Mouse (Mus musculus) layer of hippocampus, adult 9-10 months (tissue): ENCODE data around the gene Pdrg1.
A peak's percentile ranks its signal among the peaks of the same experiment; 100 is the strongest.

Experiments used
- DNase-seq: peaks from one replicate; pipeline ENCODE4 v3.0.0; 2022; ENCODE audit warnings: low spot score

Gene Pdrg1

DNA sequence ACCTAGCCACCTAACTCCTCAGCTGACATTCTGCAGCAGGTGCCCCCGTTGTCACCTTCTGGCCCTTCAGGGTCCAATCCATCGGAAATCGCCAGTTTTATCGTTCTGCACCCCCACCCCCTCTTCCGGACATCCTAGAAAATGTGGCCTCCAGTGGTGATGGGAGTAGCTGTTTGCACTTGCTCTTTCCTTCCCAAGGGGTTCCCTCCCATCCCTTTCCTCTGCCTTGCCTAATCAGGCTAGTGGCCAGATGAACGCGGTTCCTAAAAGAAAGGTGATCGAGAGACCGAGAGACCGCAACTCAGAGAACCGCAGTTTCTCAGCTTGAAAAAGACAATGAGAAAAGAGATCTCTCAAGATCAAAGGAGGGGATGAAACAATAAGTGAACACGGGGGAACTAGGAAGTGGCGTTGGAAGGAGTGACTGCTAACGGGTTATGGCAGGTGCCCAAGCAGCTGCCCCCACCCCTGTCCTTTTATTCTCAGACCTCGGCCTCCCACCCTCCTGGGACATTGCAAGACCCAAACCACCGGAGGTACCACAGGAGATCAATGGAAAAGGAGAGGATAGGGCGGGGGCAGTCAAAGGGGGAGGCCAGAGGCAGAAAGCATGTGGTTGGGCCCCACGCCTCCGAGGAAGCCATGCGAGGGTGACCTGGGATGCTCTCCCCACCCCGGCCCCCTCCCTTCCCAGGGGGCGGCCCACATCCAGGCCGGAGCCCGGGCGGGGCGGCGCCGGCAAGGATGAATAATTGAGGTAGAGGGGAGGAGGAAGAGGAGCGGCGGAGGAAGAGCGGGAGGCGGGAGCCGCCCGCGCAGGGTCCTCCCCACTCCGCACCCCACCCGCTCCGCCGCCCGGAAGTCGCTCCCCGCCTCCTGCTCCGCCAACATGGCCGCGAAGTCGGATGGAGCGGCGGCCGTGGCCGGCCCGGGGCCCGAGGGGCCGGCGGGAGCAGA is 16.2 kb upstream of the Pdrg1 start, which contains the start of gene Xkr7:
TSS of gene Xkr7 (plus strand) at position 727 of the 957 bp plus-strand sequence.
- DNase-seq: no peak

DNA sequence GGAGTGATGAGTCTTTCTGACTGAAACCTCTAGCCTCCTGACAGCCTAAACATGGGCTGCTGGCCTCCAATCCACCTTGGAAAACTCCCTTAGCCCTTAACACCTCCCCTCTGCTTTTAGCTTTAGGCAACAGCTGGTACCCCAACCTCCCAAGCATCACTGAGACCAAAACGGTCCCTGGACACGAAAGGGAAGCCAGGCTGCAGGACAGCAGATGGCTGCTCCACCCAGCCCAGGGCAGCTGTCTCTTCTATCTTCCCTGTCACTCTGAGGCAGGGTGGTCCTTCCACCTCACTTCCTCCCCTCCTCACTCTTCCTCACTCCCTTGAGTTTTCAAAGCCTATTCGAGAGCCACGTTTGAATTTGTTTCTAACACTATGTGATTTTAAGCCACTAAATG is 15.2 kb upstream of the Pdrg1 start:
- no peak for DNase-seq

GRCm38 (mm10) chr2:153027501-153027900 is 12.3 kb upstream of the Pdrg1 start:
- DNase-seq: no peak

DNA sequence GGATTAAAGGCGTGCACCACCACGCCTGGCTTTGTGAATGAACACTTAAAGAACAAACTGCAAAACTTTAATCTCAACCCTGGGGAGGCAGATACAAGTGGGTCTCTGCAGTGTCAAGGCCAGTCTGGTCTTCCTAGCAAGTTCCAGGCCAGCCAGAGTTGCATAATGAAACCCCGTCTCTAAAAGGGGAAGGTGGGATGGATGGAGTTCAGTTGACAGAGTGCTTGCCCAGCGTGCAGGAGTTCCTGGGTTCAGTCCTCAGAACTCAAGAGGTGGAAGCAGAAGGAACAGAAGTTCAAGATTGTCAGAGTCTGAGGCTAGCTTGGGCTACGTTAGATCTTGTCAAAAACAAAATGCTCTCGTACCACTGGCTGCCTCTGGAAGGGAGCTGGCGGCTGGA is 10.8 kb upstream of the Pdrg1 start:
- DNase-seq: no peak

GRCm38 (mm10) chr2:153022855-153023254 is 7.6 kb upstream of the Pdrg1 start:
- no peak for DNase-seq

GRCm38 (mm10) chr2:153021163-153021562 is 5.9 kb upstream of the Pdrg1 start:
- no peak for DNase-seq

- no peak for DNase-seq
These were observed 4.1 kb upstream of the Pdrg1 start for GRCm38 (mm10) chr2:153019355-153019754.

DNA sequence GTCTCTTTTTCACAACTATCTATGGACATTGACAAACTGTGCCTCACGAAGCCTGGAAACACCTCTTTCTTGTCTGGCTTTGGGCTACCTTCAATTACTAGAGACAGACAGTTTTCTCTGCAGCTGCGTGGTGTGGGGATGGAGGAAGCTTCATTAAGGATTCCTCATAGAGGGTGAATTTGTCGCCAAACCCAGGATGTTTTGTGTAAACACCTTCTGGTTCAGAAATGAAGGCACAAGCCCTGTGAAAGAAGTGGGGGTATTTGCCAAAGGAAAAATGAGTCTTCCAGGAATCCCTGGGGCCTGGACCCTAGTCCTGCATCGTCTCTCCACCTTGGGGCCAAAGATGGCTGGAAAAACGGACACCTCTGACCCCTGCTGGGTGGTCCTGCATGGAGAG is 1.6 kb upstream of the Pdrg1 start:
- DNase-seq: no peak

- no peak for DNase-seq
These were observed 577 bp upstream of the Pdrg1 start for GRCm38 (mm10) chr2:153015804-153016203.

GRCm38 (mm10) chr2:153013724-153014515 is 1.3 kb downstream of the Pdrg1 start:
- no peak for DNase-seq

GRCm38 (mm10) chr2:153009192-153009973 is 5.8 kb downstream of the Pdrg1 start:
- no peak for DNase-seq

- DNase-seq: no peak
These were observed 9.2 kb downstream of the Pdrg1 start for GRCm38 (mm10) chr2:153005981-153006380.

GRCm38 (mm10) chr2:153003681-153004338 is 11.4 kb downstream of the Pdrg1 start:
- no peak for DNase-seq

DNA sequence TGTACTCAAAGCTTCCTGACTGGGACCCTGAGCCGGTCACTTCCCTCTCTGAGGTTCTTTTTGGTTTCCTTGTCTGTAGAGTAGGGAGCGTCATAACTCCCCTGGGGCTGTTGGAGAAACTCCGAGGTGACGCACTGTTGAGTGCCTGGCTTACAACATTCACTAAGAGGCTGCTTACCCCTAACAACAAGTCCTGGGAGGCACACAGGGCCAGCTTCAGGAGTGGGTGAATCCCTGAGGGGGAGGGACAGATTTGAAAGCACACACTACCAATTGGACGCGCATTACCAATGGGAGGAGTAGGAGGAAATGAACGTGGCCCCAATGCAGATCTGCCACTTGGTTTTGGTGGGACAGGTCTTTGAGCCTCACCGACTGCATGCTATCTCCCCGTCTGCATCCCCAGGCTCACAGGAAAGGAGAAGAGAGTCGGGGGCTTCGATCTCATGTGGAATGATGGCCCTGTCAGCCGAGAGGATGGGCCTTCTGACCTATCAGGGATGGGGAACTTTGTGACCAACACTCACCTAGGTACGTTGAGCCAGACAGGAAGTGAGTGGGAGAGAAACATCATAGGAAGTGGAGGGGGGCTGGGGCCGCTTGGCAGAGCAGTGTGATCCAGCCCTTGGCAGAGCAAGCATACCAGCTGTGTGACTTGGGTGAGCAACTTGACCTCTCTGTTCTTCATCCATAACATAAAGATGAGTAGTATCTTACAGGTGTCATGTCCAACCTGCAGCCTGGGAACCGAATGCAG is 12.6 kb downstream of the Pdrg1 start:
- no peak for DNase-seq

- DNase-seq: no peak
These were observed 18.2 kb downstream of the Pdrg1 start for GRCm38 (mm10) chr2:152997046-152997445.

GRCm38 (mm10) chr2:152991529-152991928 is 23.7 kb downstream of the Pdrg1 start:
- DNase-seq: no peak

DNA sequence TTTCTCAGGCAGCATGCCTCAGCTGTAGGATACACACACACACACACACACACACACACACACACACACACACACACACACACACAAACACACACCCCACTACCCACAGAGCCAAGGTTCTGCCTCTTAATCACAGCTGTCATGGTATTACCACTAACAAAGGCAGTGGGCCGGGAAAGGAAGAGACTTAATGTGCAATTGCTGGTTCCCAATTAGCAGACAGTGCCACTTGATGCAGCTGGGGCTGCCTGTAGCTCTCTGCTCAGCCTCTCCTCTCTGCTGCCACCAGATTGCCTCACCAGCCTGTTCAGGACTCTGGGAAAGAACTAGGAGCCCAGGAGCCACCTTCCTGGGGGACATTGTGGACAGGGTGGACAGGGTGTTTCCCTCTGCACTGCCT is 29.6 kb downstream of the Pdrg1 start:
- no peak for DNase-seq

DNA sequence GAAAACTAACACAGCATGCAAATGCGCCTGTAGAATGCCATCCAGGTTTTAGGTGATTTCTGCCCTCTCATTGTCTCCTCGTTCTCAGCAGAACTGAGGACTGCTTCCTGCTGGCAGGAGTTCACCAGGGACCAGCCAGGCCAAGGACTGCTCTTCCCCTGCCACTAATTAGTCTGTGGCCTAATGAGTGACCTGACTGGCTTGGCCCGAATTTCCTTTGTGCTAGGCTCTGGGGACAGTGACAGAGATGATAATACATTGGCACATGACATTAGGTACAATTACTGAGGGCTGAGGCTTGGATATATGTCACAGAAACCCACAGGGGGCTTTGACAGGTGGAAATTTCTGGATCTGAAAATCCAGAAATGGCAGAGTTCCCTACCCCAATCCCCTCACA is 38.2 kb downstream of the Pdrg1 start:
- DNase-seq: no peak

DNA sequence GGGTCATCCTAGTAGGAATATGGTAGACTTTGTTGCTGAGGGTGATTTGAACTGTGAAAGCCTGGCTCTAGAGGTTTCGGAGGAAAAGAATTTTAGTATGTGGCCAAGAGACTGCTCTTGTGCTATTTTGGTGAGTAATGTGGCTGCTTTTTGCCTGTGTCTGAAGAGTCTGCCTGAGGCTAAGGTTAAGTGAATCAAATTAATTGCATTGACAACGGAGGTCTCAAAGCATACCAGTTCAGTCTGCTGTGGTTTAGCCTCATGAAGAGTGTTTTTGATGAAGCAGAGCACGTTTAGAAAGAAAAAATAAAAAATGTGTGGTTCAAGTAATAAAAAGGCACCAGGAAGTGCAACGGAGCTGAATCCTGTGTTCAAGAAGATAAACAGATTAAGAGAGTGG is 49.7 kb downstream of the Pdrg1 start:
- no peak for DNase-seq

DNA sequence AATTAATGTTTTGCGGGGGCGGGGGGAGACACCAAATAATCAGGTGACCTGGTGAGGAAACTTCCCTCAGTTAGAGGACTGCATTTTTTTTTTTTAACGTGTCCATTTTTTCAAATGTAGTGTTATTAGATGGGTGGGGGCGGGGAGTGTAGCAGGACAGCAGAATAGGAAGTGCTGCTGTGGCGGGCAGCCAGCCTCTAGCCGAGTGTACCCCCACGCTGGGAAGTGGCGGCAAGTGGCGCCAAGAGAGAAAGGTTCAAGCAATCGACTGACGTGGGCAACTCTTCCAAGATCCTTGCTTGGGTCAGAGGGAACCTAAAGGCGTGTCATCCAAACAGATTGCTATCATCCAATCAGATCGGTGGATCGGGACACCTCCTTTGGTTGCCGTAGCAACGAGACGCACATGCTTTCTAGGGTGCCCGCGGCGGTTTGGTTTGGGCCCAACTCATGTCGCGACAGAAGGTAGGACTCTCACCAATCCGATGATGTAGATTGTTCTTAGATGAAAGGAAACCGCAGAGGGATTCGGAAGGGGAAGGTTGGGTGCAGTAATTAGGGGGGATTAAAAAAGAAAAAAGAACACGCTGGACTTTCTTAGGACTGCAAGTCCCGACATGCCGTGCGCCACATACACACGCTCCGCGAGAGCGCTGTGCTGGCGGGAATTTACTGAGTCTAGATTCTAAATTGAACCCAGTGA is 53.0 kb downstream of the Pdrg1 start, which contains the start of gene Ttll9:
TSS of gene Ttll9 (plus strand) at position 395 of the 703 bp plus-strand sequence.
- peak; percentile 74 for DNase-seq
